Comparison of ENCODE assay signal across 27 mouse cellular contexts in genomic region chr11:71887211-71887610, GRCm38 (mm10).
A peak's percentile ranks its signal among the peaks of the same experiment; 100 is the strongest.
DNase-seq lines count a peak whose midpoint lies in the region; ATAC-seq and TF ChIP-seq lines count a peak whose summit lies in the region.
"Had no signal": no experiment of that assay in that cellular context is flagged by ENCODE, and none has a peak within 500 bp of the region (broad histone marks: within the 10 kb centered on the region; RNA-seq: fewer than 3 reads in every experiment).

No protein-coding gene starts in this region.

- H3K36me3 ChIP-seq in neural tube, embryonic 15.5 days = no peaks in the 10 kb centered on the region
- H3K36me3 ChIP-seq in limb, embryonic 10.5 days = no peaks in the 10 kb centered on the region
- no peaks in the 10 kb centered on the region for H3K36me3 ChIP-seq in heart, embryonic 10.5 days
- H3K36me3 ChIP-seq in forebrain, postnatal 0 days (ENCODE audit: insufficient read depth) = no peaks in the 10 kb centered on the region
- H3K36me3 ChIP-seq: embryonic facial prominence, embryonic 15.5 days; forebrain, embryonic 12.5 days; heart, embryonic 12.5 days; limb, embryonic 12.5 days; liver, embryonic 15.5 days; stomach, embryonic 15.5 days had no signal

- H3K4me2 ChIP-seq in neural tube, embryonic 15.5 days = no peak overlapping the region
- H3K4me2 ChIP-seq in forebrain, postnatal 0 days (ENCODE audit: low read depth) = no peak overlapping the region
- H3K4me2 ChIP-seq: embryonic facial prominence, embryonic 15.5 days; forebrain, embryonic 12.5 days; heart, embryonic 12.5 days; limb, embryonic 12.5 days; liver, embryonic 15.5 days; lung, embryonic 14.5 days; midbrain, embryonic 11.5 days; stomach, embryonic 15.5 days had no signal

- WGBS in neural tube, embryonic 15.5 days = 51% methylated on average over 4 of the region's 4 CpGs
- WGBS in limb, embryonic 10.5 days = 18% methylated on average over 4 of the region's 4 CpGs
- WGBS in heart, embryonic 10.5 days = 61% methylated on average over 4 of the region's 4 CpGs
- WGBS in forebrain, postnatal 0 days = 70% methylated on average over 4 of the region's 4 CpGs

- H3K9ac ChIP-seq in neural tube, embryonic 15.5 days (replicated peaks) = no peak overlapping the region
- H3K9ac ChIP-seq in forebrain, postnatal 0 days = no peak overlapping the region
- H3K9ac ChIP-seq: embryonic facial prominence, embryonic 15.5 days; forebrain, embryonic 12.5 days; heart, embryonic 12.5 days; limb, embryonic 12.5 days; liver, embryonic 15.5 days; lung, embryonic 14.5 days; stomach, embryonic 15.5 days had no signal

- H3K4me1 ChIP-seq in neural tube, embryonic 15.5 days = peaks cover 3% of the 10 kb centered on the region; the same call in 1 of the 2 replicates
- H3K4me1 ChIP-seq in limb, embryonic 10.5 days = peaks cover 29% of the 10 kb centered on the region
- H3K4me1 ChIP-seq in heart, embryonic 10.5 days = no peaks in the 10 kb centered on the region
- no peaks in the 10 kb centered on the region for H3K4me1 ChIP-seq in forebrain, postnatal 0 days (ENCODE audit: insufficient read depth)
- H3K4me1 ChIP-seq: embryonic facial prominence, embryonic 15.5 days; heart, embryonic 12.5 days; liver, embryonic 15.5 days; stomach, embryonic 15.5 days had no signal

- no peak for ATAC-seq in neural tube, embryonic 15.5 days (ENCODE audit: low FRiP score)
- ATAC-seq in forebrain, postnatal 0 days = no peak
- ATAC-seq: CD4-positive, CD25-positive, alpha-beta regulatory T cell, adult 4 months; hindbrain, postnatal 0 days; intestine, embryonic 16.5 days; midbrain, embryonic 16.5 days had no signal

- H3K9me3 ChIP-seq in neural tube, embryonic 15.5 days (replicated peaks) = no peaks in the 10 kb centered on the region
- no peaks in the 10 kb centered on the region for H3K9me3 ChIP-seq in limb, embryonic 10.5 days (replicated peaks)
- no peaks in the 10 kb centered on the region for H3K9me3 ChIP-seq in heart, embryonic 10.5 days
- no peaks in the 10 kb centered on the region for H3K9me3 ChIP-seq in forebrain, postnatal 0 days (ENCODE audit: low read length)
- H3K9me3 ChIP-seq: embryonic facial prominence, embryonic 15.5 days; forebrain, embryonic 12.5 days; heart, embryonic 12.5 days; limb, embryonic 12.5 days; liver, embryonic 15.5 days; stomach, embryonic 15.5 days had no signal

- no peak overlapping the region for H3K27ac ChIP-seq in neural tube, embryonic 15.5 days (replicated peaks)
- peak overlapping the region; percentile 50; the same call in 1 of the 2 replicates for H3K27ac ChIP-seq in limb, embryonic 10.5 days
- H3K27ac ChIP-seq in heart, embryonic 10.5 days = no peak overlapping the region
- no peak overlapping the region for H3K27ac ChIP-seq in forebrain, postnatal 0 days (ENCODE audit: low read depth, low read length)
- H3K27ac ChIP-seq: embryonic facial prominence, embryonic 15.5 days; forebrain, embryonic 12.5 days; hindbrain, postnatal 0 days; kidney, postnatal 0 days; limb, embryonic 12.5 days; liver, embryonic 15.5 days; stomach, embryonic 15.5 days had no signal

- no peak overlapping the region for H3K4me3 ChIP-seq in neural tube, embryonic 15.5 days (replicated peaks)
- H3K4me3 ChIP-seq in limb, embryonic 10.5 days = no peak overlapping the region; the same call in 1 of the 2 replicates
- no peak overlapping the region for H3K4me3 ChIP-seq in heart, embryonic 10.5 days
- H3K4me3 ChIP-seq in forebrain, postnatal 0 days (ENCODE audit: low read depth, low read length) = no peak overlapping the region
- H3K4me3 ChIP-seq: embryonic facial prominence, embryonic 15.5 days; forebrain, embryonic 12.5 days; heart, embryonic 12.5 days; limb, embryonic 12.5 days; liver, embryonic 15.5 days; stomach, embryonic 15.5 days had no signal

- peak; percentile 45 for DNase-seq in neural tube, embryonic 10.5 days (ENCODE audit: extremely low spot score, low spot score)
- DNase-seq in embryo, embryonic 9.5 days (ENCODE audit: extremely low spot score) = peak; percentile 58
- peak; percentile 61 for DNase-seq in limb, embryonic 10.5 days (ENCODE audit: low spot score)
- DNase-seq in yolk sac, embryonic 10.5 days (ENCODE audit: low spot score) = peak; percentile 11
- no peak for DNase-seq in thymus, postnatal 36 days
- no peak for DNase-seq in heart, embryonic 10.5 days (ENCODE audit: low spot score)
- no peak for DNase-seq in forebrain, postnatal 0 days
- DNase-seq: adrenal gland, postnatal 25 days; gastrocnemius, postnatal 25 days; heart, postnatal 4 days; kidney, adult 8-10 months; layer of hippocampus, postnatal 36 days; lung, embryonic 14.5 days; lung, postnatal 14 days had no signal

- no peak for TF ChIP-seq CTCF in forebrain, postnatal 0 days (IDR thresholded peaks at IDR 0.05; ENCODE audit: low read depth)

- no peaks in the 10 kb centered on the region for H3K27me3 ChIP-seq in neural tube, embryonic 15.5 days (replicated peaks)
- 0 out of 2 replicates have a peak, but pooled peaks cover 3% of the 10 kb centered on the region for H3K27me3 ChIP-seq in limb, embryonic 10.5 days (ENCODE audit: low read depth, poor library complexity, severe bottlenecking)
- no peaks in the 10 kb centered on the region for H3K27me3 ChIP-seq in heart, embryonic 10.5 days (ENCODE audit: insufficient read depth, poor library complexity, severe bottlenecking)
- H3K27me3 ChIP-seq in forebrain, postnatal 0 days (ENCODE audit: insufficient read depth, low read length) = no peaks in the 10 kb centered on the region
- H3K27me3 ChIP-seq: embryonic facial prominence, embryonic 15.5 days; forebrain, embryonic 12.5 days; heart, embryonic 12.5 days; limb, embryonic 12.5 days; liver, embryonic 15.5 days; stomach, embryonic 15.5 days had no signal

Comparison
In these comparisons a context has a peak if more than half of its experiments do, and no peak if none do; other contexts are left out.
1. DNase-seq: peak in neural tube, embryonic 10.5 days (single experiment), embryo, embryonic 9.5 days (single experiment), limb, embryonic 10.5 days (single experiment) and yolk sac, embryonic 10.5 days (single experiment); none in thymus, postnatal 36 days (0 of 2), heart, embryonic 10.5 days (single experiment) and forebrain, postnatal 0 days (single experiment).